Mouse (Mus musculus) hindbrain, embryonic 15.5 days (tissue): ENCODE measurements around the gene Sobp. TPM values are rescaled to one million over a fixed set of nuclear protein-coding genes. Genes with fewer than 3 reads are reported as not detected.

Experiments
- ATAC-seq: fragments of 200-750 bp; cut with Nextera tagmentation; 2 replicates; pipeline ENCODE4 v1.8.0; 2017; ENCODE audit warnings: low read depth, moderate number of reproducible peaks, moderate TSS enrichment; ENCODE audit not compliant: low FRiP score
- H3K27ac ChIP-seq: fragments of 300-500 bp; sonication (generic); replicated peaks from 2 replicates; pipeline ENCODE4 v1.5.1; 2015; ENCODE audit warnings: mild to moderate bottlenecking, inconsistent platforms
- H3K27me3 ChIP-seq: fragments of 300-500 bp; sonication (generic); 2 replicates; pipeline ENCODE4 v1.6.1; 2015; ENCODE audit warnings: control low read depth, inconsistent platforms
- H3K36me3 ChIP-seq: fragments of 300-500 bp; sonication (generic); 2 replicates; pipeline ENCODE4 v1.6.1; 2015; ENCODE audit warnings: control low read depth, inconsistent platforms
- H3K4me1 ChIP-seq: fragments of 300-500 bp; sonication (generic); replicated peaks from 2 replicates; pipeline ENCODE4 v1.6.1; 2015; ENCODE audit warnings: control low read depth, inconsistent platforms
- H3K4me2 ChIP-seq: fragments of 300-500 bp; sonication (generic); 2 replicates; pipeline ENCODE4 v1.6.1; 2015; ENCODE audit warnings: moderate library complexity, mild to moderate bottlenecking, inconsistent platforms
- H3K4me3 ChIP-seq: fragments of 300-500 bp; sonication (generic); 2 replicates; pipeline ENCODE4 v1.5.1; 2015; ENCODE audit warnings: mild to moderate bottlenecking, inconsistent platforms
- H3K9ac ChIP-seq: fragments of 300-500 bp; sonication (generic); 2 replicates; pipeline ENCODE4 v1.6.1; 2015; ENCODE audit warnings: inconsistent platforms
- H3K9me3 ChIP-seq: fragments of 300-500 bp; sonication (generic); 2 replicates; pipeline ENCODE4 v1.6.1; 2016; ENCODE audit warnings: control low read depth, inconsistent platforms
- WGBS: fragments of 180-500 bp; shearing (Covaris S2); methylation state at CpG from one replicate; pipeline ENCODE4 v1.1.7; 2015; 5-methylcytosine and 5-hydroxymethylcytosine counted together
- polyA plus RNA-seq: library from polyadenylated mRNA; unstranded; fragments of >200 nt; fragmentation: Nextera tagmentation; extraction: Ambion mirVana; gene quantifications from 2 replicates; pipeline ENCODE4 v1.2.1, GENCODE M21; 2015

The Sobp gene
- polyA plus RNA-seq, 1 experiment from 2014 or later, result 13.3 TPM

DNA sequence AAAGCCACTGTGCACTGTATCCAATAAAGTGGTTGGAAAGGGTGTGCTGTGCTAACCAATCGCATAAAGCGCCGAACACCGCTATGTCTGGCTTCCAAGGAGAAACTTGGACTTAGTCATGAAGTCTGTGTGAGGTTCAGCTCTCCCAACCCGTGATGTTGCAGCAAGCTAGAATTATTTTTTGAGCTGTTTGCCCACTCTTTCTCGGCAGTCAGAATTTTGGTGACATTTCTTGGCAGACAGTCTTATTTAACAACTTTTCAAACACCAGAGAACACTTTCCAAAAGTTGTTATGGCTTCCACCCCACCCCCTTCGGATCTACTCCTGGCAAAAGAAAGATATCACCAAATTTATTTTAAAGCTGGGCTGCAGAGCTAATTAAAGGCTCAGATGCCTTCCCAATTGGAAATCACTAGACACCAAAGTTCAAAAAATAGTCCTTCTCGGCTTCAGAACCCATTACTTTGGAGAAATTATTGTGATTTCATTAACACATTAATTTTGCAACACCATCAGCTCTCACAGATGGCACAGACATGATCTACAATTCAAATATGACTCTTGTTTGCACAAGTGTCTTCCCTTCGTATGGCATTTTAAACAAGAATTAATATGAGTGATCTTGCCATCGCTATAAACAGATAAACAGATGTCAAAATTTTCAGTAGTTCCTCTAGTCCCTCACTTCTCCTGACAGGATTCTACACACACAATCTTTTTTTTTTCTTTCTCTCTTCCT lies 150.7 kb downstream of the Sobp start:
- Histone ChIP-seq H3K27ac (no peak overlapping the region), H3K36me3 (0 out of 2 replicates have a peak, but pooled peaks cover 4% of the 10 kb centered on the region), H3K27me3 (no peaks in the 10 kb centered on the region), H3K4me1 (peaks cover 36% of the 10 kb centered on the region), H3K4me3 (no peak overlapping the region), H3K4me2 (no peak overlapping the region), H3K9me3 (no peaks in the 10 kb centered on the region), H3K9ac (no peak overlapping the region)
- no peak for ATAC-seq
- 79% methylated on average over 10 of the region's 10 CpGs for WGBS

DNA sequence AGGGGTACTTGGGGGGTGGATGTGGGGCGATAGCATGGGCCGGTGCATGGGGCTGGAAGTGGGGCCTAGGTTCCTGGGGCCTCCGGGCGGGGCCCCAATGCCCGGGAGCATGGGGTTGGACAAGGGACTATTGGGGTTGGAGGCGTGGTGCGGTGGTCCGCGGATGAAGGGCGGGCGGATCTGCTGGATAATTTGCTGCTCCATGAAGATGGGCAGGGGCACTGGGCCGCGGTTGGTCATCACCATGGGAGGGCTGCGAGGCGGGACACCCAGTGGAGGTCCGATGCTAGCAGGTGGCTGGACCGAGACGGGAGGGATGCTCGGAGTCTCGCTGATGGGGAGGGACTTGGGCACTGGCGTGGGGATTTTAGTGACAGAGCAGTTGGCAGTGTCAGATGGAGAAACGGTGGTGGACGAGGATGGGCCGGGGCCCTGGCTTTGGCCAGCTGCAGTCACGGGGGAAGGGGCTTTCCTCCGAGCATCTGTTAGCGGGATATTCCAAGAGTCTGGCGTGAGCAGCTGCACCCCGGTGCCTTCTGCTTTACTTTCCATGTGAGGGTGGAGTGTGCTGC lies 152.1 kb downstream of the Sobp start:
- Histone ChIP-seq H3K4me1 (peaks cover 28% of the 10 kb centered on the region), H3K4me2 (peak overlapping the region; percentile 82), H3K9me3 (no peaks in the 10 kb centered on the region), H3K27me3 (no peaks in the 10 kb centered on the region), H3K36me3 (0 out of 2 replicates have a peak, but pooled peaks cover 4% of the 10 kb centered on the region), H3K9ac (peak overlapping the region; percentile 50; the same call in 1 of the 2 replicates), H3K27ac (no peak overlapping the region), H3K4me3 (peak overlapping the region; percentile 45)
- WGBS, result 8% methylated on average over 29 of the region's 29 CpGs
- ATAC-seq, result peak; percentile 50

DNA sequence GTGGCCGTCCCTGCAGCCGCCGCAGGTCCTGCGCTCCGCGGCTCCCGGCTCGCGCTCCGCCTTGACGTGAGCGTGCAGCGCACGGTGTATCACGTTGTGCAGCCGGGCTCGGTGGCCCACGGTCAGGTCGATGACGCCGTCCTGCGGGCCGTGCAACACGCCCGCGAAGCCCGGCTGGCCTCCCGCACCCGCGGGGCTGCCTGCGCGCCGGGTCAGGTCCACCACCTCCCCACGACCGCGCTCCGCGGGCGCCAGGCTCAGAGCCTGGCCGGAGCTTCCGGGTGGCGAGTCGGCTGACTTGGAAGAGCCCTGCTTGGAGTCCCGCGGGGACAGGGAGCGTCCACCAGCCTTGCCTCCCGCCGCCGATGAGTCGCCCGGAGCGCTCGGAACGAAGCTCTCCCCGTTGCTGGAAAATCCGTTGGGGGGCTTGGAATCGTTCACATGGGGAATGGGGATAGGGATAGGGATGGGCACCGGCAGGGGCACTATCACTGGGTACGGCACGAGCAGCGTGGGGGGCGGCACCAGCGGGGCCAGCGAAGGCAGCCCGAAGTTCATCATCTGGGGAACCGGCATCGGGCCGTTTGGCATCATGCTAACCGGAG lies 152.7 kb downstream of the Sobp start:
- Histone ChIP-seq H3K4me1 (peaks cover 22% of the 10 kb centered on the region), H3K27me3 (no peaks in the 10 kb centered on the region), H3K9me3 (no peaks in the 10 kb centered on the region), H3K36me3 (0 out of 2 replicates have a peak, but pooled peaks cover 4% of the 10 kb centered on the region), H3K27ac (no peak overlapping the region), H3K4me2 (peak overlapping the region; percentile 82), H3K9ac (peak overlapping the region; percentile 50), H3K4me3 (peak overlapping the region; percentile 45)
- ATAC-seq, result peak; percentile 75
- WGBS, result 1% methylated on average over 58 of the region's 69 CpGs

DNA sequence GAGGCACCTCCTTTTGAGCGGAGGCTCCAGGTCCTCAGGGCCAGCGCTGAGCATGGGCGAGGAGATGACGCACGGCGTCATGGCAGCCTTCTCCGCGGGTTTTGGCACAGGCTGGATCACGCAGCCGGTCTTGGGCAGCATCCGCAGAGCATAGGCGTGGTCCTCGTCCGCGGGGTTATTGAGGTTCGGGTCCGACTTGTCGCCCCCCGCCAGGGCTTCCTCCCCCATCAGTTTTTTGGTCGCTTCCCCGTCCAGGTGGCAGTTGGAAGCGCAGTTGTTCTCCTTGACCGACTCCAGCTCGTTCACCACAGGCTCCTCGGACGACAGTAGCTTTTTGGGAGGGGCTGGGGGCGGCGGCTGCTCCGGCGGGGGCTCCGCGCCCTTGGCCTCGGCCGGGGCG lies 153.3 kb downstream of the Sobp start:
- Histone ChIP-seq H3K27ac (no peak overlapping the region), H3K9ac (peak overlapping the region; percentile 50), H3K4me1 (peaks cover 20% of the 10 kb centered on the region), H3K9me3 (no peaks in the 10 kb centered on the region), H3K36me3 (0 out of 2 replicates have a peak, but pooled peaks cover 4% of the 10 kb centered on the region), H3K4me3 (peak overlapping the region; percentile 45), H3K4me2 (peak overlapping the region; percentile 82), H3K27me3 (no peaks in the 10 kb centered on the region)
- WGBS, result 11% methylated on average over 34 of the region's 35 CpGs
- ATAC-seq, result no peak

DNA sequence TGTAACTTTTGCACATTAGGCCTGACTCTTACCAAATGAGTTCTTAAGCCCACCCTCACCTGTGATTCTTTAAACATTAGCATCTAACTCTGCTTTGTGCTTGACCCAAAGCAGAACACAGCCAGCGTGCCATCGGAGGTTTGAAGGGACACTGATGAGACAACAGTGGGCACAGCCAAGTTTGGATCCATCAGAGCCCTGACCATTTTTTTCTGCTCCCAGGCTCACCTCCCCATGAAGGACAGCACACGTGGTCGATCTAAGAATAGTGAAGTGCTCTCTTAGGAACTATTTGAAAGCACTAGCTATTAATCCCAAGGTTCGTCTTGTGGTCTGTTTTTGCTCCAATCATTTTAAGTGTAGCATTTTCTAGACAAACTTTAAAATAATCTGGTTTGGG lies 159.5 kb downstream of the Sobp start:
- Histone ChIP-seq H3K27ac (no peak overlapping the region), H3K36me3 (no peaks in the 10 kb centered on the region), H3K9ac (no peak overlapping the region), H3K4me2 (no peak overlapping the region), H3K27me3 (no peaks in the 10 kb centered on the region), H3K4me1 (no peaks in the 10 kb centered on the region), H3K9me3 (no peaks in the 10 kb centered on the region), H3K4me3 (no peak overlapping the region)
- WGBS, result 90% methylated on average over 5 of the region's 5 CpGs
- ATAC-seq, result no peak

DNA sequence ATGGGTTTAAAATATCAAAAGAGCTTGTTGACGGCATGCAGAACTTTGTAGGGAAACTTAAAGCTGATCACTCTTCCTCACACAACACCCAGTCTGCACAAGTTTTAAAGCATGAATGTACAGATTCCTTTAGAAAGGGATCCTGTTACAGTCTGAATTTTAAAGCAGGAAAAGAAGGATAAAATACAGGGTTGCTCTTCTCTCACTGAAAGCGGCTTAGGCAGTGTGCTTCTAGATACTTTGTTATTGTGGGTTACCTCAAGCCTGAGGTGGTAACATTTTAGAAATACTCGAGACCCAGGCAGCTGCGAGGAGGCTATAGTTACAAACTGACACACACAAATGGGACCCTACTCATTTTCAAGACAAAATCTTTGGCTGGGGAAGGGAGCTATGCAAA lies 160.0 kb downstream of the Sobp start:
- no peak overlapping the region for H3K27ac ChIP-seq
- 85% methylated on average over 4 of the region's 4 CpGs for WGBS
- no peaks in the 10 kb centered on the region for H3K36me3 ChIP-seq
- no peak overlapping the region for H3K4me2 ChIP-seq
- no peaks in the 10 kb centered on the region for H3K4me1 ChIP-seq
- no peaks in the 10 kb centered on the region for H3K9me3 ChIP-seq
- no peak overlapping the region for H3K4me3 ChIP-seq
- H3K27me3 ChIP-seq, result no peaks in the 10 kb centered on the region
- no peak for ATAC-seq
- no peak overlapping the region for H3K9ac ChIP-seq

DNA sequence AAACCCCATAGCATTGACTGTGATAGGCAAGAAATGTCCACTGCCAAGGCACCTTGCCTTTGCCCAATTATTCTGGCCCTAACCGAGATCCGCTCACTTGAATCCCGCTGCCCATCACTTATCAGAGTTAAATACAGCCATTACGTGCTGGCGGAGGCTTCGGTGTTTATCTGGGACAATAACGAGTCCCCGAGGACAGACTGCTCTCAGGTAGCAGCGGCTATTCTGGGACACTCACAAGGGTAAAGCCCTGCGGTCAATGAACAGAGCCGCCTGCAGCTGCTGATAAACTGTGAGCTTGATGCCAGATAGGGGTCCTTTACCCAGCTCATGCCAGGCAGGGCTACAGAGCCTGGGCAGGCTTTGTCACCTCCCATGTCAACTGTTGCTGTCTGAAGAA lies 166.2 kb downstream of the Sobp start:
- Histone ChIP-seq H3K36me3 (no peaks in the 10 kb centered on the region), H3K4me2 (no peak overlapping the region), H3K27me3 (no peaks in the 10 kb centered on the region), H3K27ac (no peak overlapping the region), H3K9ac (no peak overlapping the region), H3K9me3 (no peaks in the 10 kb centered on the region), H3K4me1 (peaks cover under 1% of the 10 kb centered on the region; the same call in 1 of the 2 replicates), H3K4me3 (no peak overlapping the region)
- no peak for ATAC-seq
- 68% methylated on average over 11 of the region's 11 CpGs for WGBS

DNA sequence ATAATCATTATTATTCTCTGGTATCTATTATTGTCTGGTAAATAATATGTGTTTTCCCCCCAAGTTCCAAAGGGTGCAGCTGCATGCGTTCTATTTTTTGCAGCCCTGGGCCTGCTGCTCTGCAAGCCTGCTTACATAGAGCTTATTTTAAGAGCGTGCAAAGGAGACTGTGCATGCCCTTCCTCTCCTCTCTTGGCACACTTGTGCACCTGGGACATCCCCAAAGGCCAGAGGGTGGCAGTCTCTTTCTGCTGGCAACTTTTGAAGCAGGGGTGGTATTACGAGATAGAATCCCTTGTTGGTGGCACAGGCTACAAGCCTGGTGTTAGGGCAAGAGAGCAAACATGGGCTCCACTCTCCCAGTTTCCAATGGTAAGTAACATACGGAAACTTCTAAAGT lies 167.8 kb downstream of the Sobp start:
- H3K9ac ChIP-seq, result no peak overlapping the region
- H3K27me3 ChIP-seq, result no peaks in the 10 kb centered on the region
- no peaks in the 10 kb centered on the region for H3K36me3 ChIP-seq
- no peaks in the 10 kb centered on the region for H3K9me3 ChIP-seq
- ATAC-seq, result no peak
- no peak overlapping the region for H3K27ac ChIP-seq
- no peak overlapping the region for H3K4me2 ChIP-seq
- peaks cover 9% of the 10 kb centered on the region; the same call in 1 of the 2 replicates for H3K4me1 ChIP-seq
- no peak overlapping the region for H3K4me3 ChIP-seq
- WGBS, result 81% methylated on average over 4 of the region's 4 CpGs

DNA sequence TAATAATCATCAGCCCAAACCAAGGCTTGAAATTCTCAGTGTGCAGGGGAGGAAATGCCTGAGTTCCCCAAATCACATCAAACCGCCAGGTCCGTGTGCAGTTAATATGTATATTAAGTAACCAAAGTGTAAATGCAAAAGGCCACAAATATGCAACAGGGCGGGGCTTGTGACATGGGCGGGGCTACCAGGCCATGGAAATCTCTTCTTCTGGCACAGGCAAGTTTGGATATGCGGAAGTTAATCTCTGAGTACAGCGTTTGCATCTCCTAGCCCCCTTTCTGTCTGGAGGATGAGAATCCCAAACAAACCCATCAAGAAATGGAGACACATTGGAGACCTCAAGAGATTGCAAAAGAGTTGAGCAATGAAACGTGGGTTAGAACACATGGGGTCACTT lies 168.7 kb downstream of the Sobp start:
- H3K36me3 ChIP-seq, result no peaks in the 10 kb centered on the region
- H3K9me3 ChIP-seq, result no peaks in the 10 kb centered on the region
- H3K27ac ChIP-seq, result no peak overlapping the region
- WGBS, result 84% methylated on average over 7 of the region's 7 CpGs
- H3K4me2 ChIP-seq, result no peak overlapping the region
- ATAC-seq, result no peak
- H3K9ac ChIP-seq, result no peak overlapping the region
- no peak overlapping the region for H3K4me3 ChIP-seq
- no peaks in the 10 kb centered on the region for H3K27me3 ChIP-seq
- H3K4me1 ChIP-seq, result peaks cover 9% of the 10 kb centered on the region; the same call in 1 of the 2 replicates

DNA sequence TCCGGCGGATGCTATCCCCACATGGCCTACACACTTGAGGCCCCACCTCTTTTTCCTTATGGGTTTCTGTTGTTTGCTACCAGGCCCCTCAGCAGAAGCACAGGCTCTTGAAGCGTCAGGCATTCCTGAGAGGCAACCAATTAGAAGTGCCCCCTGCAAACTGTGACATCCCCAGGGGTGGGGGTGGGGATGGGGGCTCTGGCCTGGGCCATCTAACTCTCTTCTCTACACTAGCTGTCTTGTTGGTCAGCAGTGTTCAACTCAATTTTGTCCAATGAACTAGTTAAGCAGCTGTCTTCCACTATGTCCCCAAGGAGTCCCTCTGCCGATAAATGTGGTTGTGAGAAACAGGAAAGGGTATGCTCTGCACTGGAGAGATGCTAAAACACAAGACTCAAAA lies 169.3 kb downstream of the Sobp start:
- Histone ChIP-seq H3K27me3 (no peaks in the 10 kb centered on the region), H3K4me2 (no peak overlapping the region), H3K9me3 (no peaks in the 10 kb centered on the region), H3K4me1 (peaks cover 9% of the 10 kb centered on the region; the same call in 1 of the 2 replicates), H3K4me3 (no peak overlapping the region), H3K9ac (no peak overlapping the region), H3K36me3 (no peaks in the 10 kb centered on the region), H3K27ac (no peak overlapping the region)
- no peak for ATAC-seq
- 78% methylated on average over 4 of the region's 4 CpGs for WGBS

DNA sequence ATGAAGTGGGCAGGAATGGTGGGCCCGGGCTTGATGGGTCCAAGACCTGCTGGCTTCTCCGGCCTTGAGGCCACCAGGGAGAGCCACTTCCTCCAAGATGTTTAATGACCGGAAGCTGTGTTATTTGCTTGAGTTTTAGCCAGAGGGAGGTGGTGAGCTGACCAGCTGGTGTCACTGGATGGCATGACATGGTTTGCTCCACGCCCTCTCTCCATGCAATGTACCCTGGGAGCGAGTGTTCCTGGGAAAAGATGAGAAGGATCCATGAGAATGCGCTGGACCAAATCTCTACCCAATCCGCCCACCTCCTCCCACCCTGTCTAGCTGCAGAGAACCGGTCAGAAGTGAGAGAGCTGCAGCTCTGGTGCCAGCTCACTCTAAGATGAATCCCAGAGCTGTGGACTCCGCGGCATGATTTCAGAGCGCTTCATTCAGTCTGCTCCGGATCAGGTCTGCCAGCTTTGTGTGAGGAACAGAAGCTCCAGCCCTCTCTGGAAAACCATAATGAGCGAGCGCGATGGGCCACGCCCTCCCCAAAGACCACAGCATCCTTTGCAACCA lies 170.1 kb downstream of the Sobp start:
- no peak overlapping the region for H3K9ac ChIP-seq
- H3K27ac ChIP-seq, result no peak overlapping the region
- H3K9me3 ChIP-seq, result no peaks in the 10 kb centered on the region
- no peaks in the 10 kb centered on the region for H3K36me3 ChIP-seq
- peaks cover 9% of the 10 kb centered on the region; the same call in 1 of the 2 replicates for H3K4me1 ChIP-seq
- no peak overlapping the region for H3K4me3 ChIP-seq
- ATAC-seq, result no peak
- 85% methylated on average over 16 of the region's 16 CpGs for WGBS
- H3K27me3 ChIP-seq, result no peaks in the 10 kb centered on the region
- no peak overlapping the region for H3K4me2 ChIP-seq

DNA sequence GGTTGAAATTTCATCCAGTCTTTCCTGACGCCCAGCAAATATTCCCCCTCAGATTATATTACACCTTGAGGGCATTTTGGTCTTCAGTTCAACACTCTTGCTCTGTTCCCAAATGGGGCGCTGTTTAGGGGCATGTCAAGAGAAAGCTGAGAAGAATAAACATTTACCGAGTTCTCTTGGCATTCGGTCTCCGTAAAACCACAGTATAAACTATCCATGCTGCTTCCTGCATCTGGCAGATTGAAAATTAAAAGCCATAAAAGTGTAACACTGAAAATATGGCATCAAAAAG lies 170.9 kb downstream of the Sobp start:
- H3K4me2 ChIP-seq, result no peak overlapping the region
- ATAC-seq, result no peak
- H3K27ac ChIP-seq, result no peak overlapping the region
- peaks cover 9% of the 10 kb centered on the region; the same call in 1 of the 2 replicates for H3K4me1 ChIP-seq
- H3K36me3 ChIP-seq, result no peaks in the 10 kb centered on the region
- H3K9me3 ChIP-seq, result no peaks in the 10 kb centered on the region
- H3K4me3 ChIP-seq, result no peak overlapping the region
- H3K27me3 ChIP-seq, result no peaks in the 10 kb centered on the region
- 59% methylated on average over 5 of the region's 5 CpGs for WGBS
- H3K9ac ChIP-seq, result no peak overlapping the region
